Comparison of ENCODE assay signal across 29 mouse cellular contexts in the genomic region with DNA sequence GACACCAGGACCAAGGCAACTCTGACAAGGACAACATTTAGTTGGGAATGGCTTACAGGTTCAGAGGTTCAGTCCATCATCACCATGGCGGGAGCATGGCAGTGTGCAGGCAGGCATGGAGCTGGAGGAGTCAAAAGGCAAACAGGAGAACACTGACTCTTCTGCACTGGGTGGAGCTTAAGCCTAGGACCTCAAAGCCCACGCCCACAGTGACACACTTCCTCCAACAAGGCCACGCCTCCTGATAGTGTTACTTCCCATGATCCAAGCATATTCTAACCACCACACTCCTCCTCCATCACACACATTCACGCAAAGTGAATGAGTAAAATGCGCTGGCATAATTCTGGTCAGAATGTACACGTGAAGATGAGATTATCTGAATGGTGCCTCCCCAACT. TPM values are rescaled to one million over a fixed set of nuclear protein-coding genes. Genes with fewer than 3 reads are reported as not detected.
DNase-seq lines count a peak whose midpoint lies in the region; ATAC-seq and TF ChIP-seq lines count a peak whose summit lies in the region.
"Had no signal": no experiment of that assay in that cellular context is flagged by ENCODE, and none has a peak within 500 bp of the region (broad histone marks: within the 10 kb centered on the region; RNA-seq: fewer than 3 reads in every experiment).

No protein-coding gene starts in this region.

- peaks cover 17% of the 10 kb centered on the region for H3K9me3 ChIP-seq in megakaryocyte, embryonic 14.5 days
- H3K9me3 ChIP-seq in MEL (replicated peaks; ENCODE audit: insufficient read depth, low read length) = no peaks in the 10 kb centered on the region
- H3K9me3 ChIP-seq: embryonic facial prominence, embryonic 13.5 days; embryonic facial prominence, embryonic 15.5 days; forebrain, embryonic 10.5 days; forebrain, embryonic 12.5 days; G1E had no signal

- H3K4me3 ChIP-seq in megakaryocyte, embryonic 14.5 days (replicated peaks) = peak overlapping the region; percentile 21
- no peak overlapping the region for H3K4me3 ChIP-seq in MEL (ENCODE audit: control insufficient read depth in 1 of 2, insufficient read depth in 1 of 2, low read depth in 2 of 2, low read length in 2 of 2)
- H3K4me3 ChIP-seq: embryonic facial prominence, embryonic 13.5 days; embryonic facial prominence, embryonic 15.5 days; erythroblast, embryonic 14.5 days; forebrain, embryonic 10.5 days; forebrain, embryonic 12.5 days had no signal

- H3K27me3 ChIP-seq in megakaryocyte, embryonic 14.5 days (replicated peaks) = peaks cover 48% of the 10 kb centered on the region
- H3K27me3 ChIP-seq in MEL (ENCODE audit: control insufficient read depth in 1 of 2, insufficient read depth in 2 of 2, low read length in 2 of 2) = no peaks in the 10 kb centered on the region

- no peak for TF ChIP-seq RAD21 in MEL (IDR thresholded peaks at IDR 0.05; ENCODE audit: low read depth, low read length)

- H3K4me1 ChIP-seq in megakaryocyte, embryonic 14.5 days = peaks cover 31% of the 10 kb centered on the region
- H3K4me1 ChIP-seq in MEL (ENCODE audit: control insufficient read depth in 1 of 2, insufficient read depth in 2 of 2, low read length in 2 of 2) = no peaks in the 10 kb centered on the region

- no peak overlapping the region for H3K9ac ChIP-seq in MEL (ENCODE audit: control insufficient read depth, low read depth, low read length, poor library complexity, severe bottlenecking)
- H3K9ac ChIP-seq: embryonic facial prominence, embryonic 13.5 days; embryonic facial prominence, embryonic 15.5 days; forebrain, embryonic 12.5 days; forebrain, postnatal 0 days had no signal

- no peak overlapping the region for H3K27ac ChIP-seq in MEL (ENCODE audit: control insufficient read depth, low read depth, low read length)
- H3K27ac ChIP-seq: embryonic facial prominence, embryonic 13.5 days; embryonic facial prominence, embryonic 15.5 days; forebrain, embryonic 10.5 days; forebrain, embryonic 12.5 days had no signal

- no peak for TF ChIP-seq EP300 in MEL (IDR thresholded peaks at IDR 0.05; ENCODE audit: low read depth in 1 of 2, low read length in 2 of 2)

- DNase-seq in 416B (ENCODE audit: low read depth) (peak; percentile 49), MEL (ENCODE audit: low read depth, low spot score) (peak; percentile 24), ZHBTc4 (ENCODE audit: low read depth, low spot score) (peak; percentile 76)
- DNase-seq in right cerebral cortex, postnatal 14 days = no peak
- no peak for DNase-seq in layer of hippocampus, postnatal 10 days (ENCODE audit: low spot score in 2 of 2)
- no peak for DNase-seq in lung, postnatal 4 days
- DNase-seq: adrenal gland, adult 2 months; adrenal gland, postnatal 10 days; adrenal gland, postnatal 25 days; cerebellum, adult 11 months; cerebellum, adult 18-20 months; cerebellum, adult 8-10 months; cerebellum, adult 9-11 months; cerebellum, postnatal 14 days; cerebellum, postnatal 36 days; embryo, embryonic 11 days; forebrain, postnatal 0 days had no signal

- ATAC-seq in megakaryocyte, adult 5-6 weeks (ENCODE audit: poor library complexity, severe bottlenecking) = no peak
- ATAC-seq: forebrain, embryonic 14.5 days; forebrain, postnatal 0 days had no signal

- no peak for TF ChIP-seq POLR2A in MEL (IDR thresholded peaks at IDR 0.05; ENCODE audit: control insufficient read depth in 1 of 2, insufficient read depth in 1 of 2, low read depth in 1 of 2, low read length in 2 of 2, poor library complexity in 1 of 2)

- H3K79me2 ChIP-seq in MEL (ENCODE audit: control insufficient read depth, insufficient read depth, low read length, poor library complexity) = no peaks in the 10 kb centered on the region

- H3K36me3 ChIP-seq in megakaryocyte, embryonic 14.5 days (replicated peaks; ENCODE audit: low read length) = no peaks in the 10 kb centered on the region
- H3K36me3 ChIP-seq in MEL (ENCODE audit: control insufficient read depth in 1 of 2, insufficient read depth in 2 of 2, low read length in 2 of 2) = no peaks in the 10 kb centered on the region
- H3K36me3 ChIP-seq: embryonic facial prominence, embryonic 13.5 days; embryonic facial prominence, embryonic 15.5 days; forebrain, embryonic 10.5 days; forebrain, embryonic 12.5 days; G1E had no signal

- no peak for TF ChIP-seq CTCF in MEL (IDR thresholded peaks at IDR 0.05 in 2 of 3, conservative IDR thresholded peaks at IDR 0.05 in 1 of 3; ENCODE audit: control insufficient read depth in 1 of 3, insufficient read depth in 1 of 3, low read depth in 2 of 3, low read length in 3 of 3, poor library complexity in 1 of 3, severe bottlenecking in 1 of 3)

TF ChIP-seq in MEL, 35 proteins besides CTCF, POLR2A, EP300 and RAD21:
- TF ChIP-seq SMC3 (IDR thresholded peaks at IDR 0.05; ENCODE audit: low read depth, low read length) (no peak), GABPA (IDR thresholded peaks at IDR 0.05; ENCODE audit: low read depth, low read length) (no peak), MAFK (IDR thresholded peaks at IDR 0.05; ENCODE audit: borderline replicate concordance, low read depth, low read length) (no peak), CHD2 (IDR thresholded peaks at IDR 0.05; ENCODE audit: low read length) (no peak), MYB (IDR thresholded peaks at IDR 0.05; ENCODE audit: low read depth, low read length) (no peak), HCFC1 (IDR thresholded peaks at IDR 0.05; ENCODE audit: low read depth, low read length) (no peak), ZNF384 (IDR thresholded peaks at IDR 0.05; ENCODE audit: low read depth, low read length) (no peak), ZMIZ1 (IDR thresholded peaks at IDR 0.05; ENCODE audit: low read depth, low read length) (no peak)

RNA-seq across cellular contexts. Expression of gene Ostm1, which starts 56.2 kb away (rescaled TPM):
- polyA plus RNA-seq in megakaryocyte, embryonic 14.5 days (2012; ENCODE audit: insufficient read depth, low replicate concordance) = 7.5 and 13.0 TPM in 2 replicates
- total RNA-seq in megakaryocyte, adult 5-6 weeks (2015) = 63.0 and 70.6 TPM in 2 replicates
- 80.5 and 83.1 TPM in 2 replicates for total RNA-seq in megakaryocyte, adult 5-6 weeks (2017)
- 15.7 and 17.5 TPM in 2 replicates for total RNA-seq in MEL (2012; rRNA removed)
- polyA plus RNA-seq in MEL (2012; ENCODE audit: insufficient read depth in 1 of 2, insufficient read length in 2 of 2, low read depth in 1 of 2, low replicate concordance in 2 of 2, missing spikeins in 1 of 2) = 10 to 100 TPM in 1 of 2 experiments, not detected in 1; 13.9 TPM
- total RNA-seq in layer of hippocampus, postnatal 10 days (2021) = 10 to 100 TPM; 42.9 to 45.4 TPM

RNA-seq across cellular contexts. Expression of gene Nr2e1, which starts 56.4 kb away (rescaled TPM):
- not detected in 2 replicates for polyA plus RNA-seq in megakaryocyte, embryonic 14.5 days (2012; ENCODE audit: insufficient read depth, low replicate concordance)
- total RNA-seq in megakaryocyte, adult 5-6 weeks (2015) = not detected in 2 replicates
- total RNA-seq in megakaryocyte, adult 5-6 weeks (2017) = not detected in 2 replicates
- 0.03 TPM in 1 of 2 replicates, not detected in the other for total RNA-seq in MEL (2012; rRNA removed)
- not detected for polyA plus RNA-seq in MEL (2012; ENCODE audit: insufficient read depth in 1 of 2, insufficient read length in 2 of 2, low read depth in 1 of 2, low replicate concordance in 2 of 2, missing spikeins in 1 of 2)
- 10 to 100 TPM; 13.1 to 14.1 TPM for total RNA-seq in layer of hippocampus, postnatal 10 days (2021)
- total RNA-seq: adrenal gland, adult 2 months; adrenal gland, postnatal 10 days; adrenal gland, postnatal 25 days; adrenal gland, postnatal 4 days; common myeloid progenitor, adult 5-6 weeks; G1E had no signal
- polyA plus RNA-seq: adrenal gland, adult 2 months; C2C12; erythroblast, embryonic 14.5 days; G1E had no signal

Comparison
In these comparisons a context has a peak if more than half of its experiments do, and no peak if none do; other contexts are left out.
1. DNase-seq: peak in 416B (single experiment), MEL (single experiment) and ZHBTc4 (single experiment); none in right cerebral cortex, postnatal 14 days (single experiment), layer of hippocampus, postnatal 10 days (0 of 2) and lung, postnatal 4 days (0 of 2).
2. RNA of gene Nr2e1, which starts 56.4 kb away (total RNA-seq): 13.1 to 14.1 TPM in layer of hippocampus, postnatal 10 days; not detected in megakaryocyte, adult 5-6 weeks and 0.03 TPM in MEL; every median in the first group is over 10 times any median in the second.